Mouse (Mus musculus): Measurements from ENCODE around the gene Drap1.

DNA sequence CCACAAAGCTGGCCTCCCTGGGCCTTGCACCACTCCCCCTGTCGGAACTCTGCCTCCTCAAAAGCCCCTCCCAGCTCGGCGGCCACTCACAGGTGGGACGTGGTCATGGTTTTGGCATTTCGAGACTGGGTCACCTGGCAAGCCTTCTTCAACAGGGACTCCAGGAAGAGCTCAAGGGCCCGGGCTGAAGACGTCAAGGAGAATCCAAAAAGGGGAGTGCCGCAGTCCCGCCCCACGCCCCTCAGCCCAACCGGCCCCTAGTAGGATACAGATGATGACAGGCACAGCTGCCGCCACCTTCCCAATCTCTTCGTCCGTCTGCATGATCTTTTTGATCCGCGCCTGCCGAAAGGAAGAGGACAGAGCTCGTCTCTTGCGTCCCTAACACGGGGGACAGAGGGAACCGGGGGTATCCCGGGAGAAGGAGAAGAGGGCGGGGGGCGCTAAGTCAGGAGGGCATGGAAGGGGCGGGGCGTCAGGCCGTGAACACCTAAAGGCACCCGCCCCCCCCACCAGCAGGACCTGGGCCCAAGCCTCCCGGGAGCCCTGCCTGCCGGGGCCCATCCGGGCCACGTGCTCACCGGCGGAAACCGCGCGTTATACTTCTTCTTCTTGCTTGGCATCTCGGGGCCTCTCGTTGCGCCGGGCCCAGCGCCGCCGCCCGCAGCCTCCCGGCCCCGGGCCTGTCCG is 542 bp downstream of the Drap1 start:
- TF ChIP-seq CTCF (IDR thresholded peaks at IDR 0.05; ENCODE audit: low read depth, low read length) (no peak), POLR2A (IDR thresholded peaks at IDR 0.05; ENCODE audit: insufficient read depth, low read length) (no peak)
